Mouse (Mus musculus) left cerebral cortex, postnatal 4 days (tissue): ENCODE measurements around the gene Vsig1. TPM values are rescaled to one million over a fixed set of nuclear protein-coding genes. Genes with fewer than 3 reads are reported as not detected.

Experiments used
- total RNA-seq, 2 experiments: library from RNA; stranded (reverse); gene quantifications; 2 replicates each; pipeline ENCODE4 v1.2.3; 2021

Gene Vsig1
- total RNA-seq, 2 experiments from 2014 or later: not detected

Other genes with a start within 250 kb of the Vsig1 start
- 10 to 100 TPM; 27.5 to 28.7 TPM for gene Mid2, start 243.0 kb upstream of the Vsig1 start, total RNA-seq
- gene Tex13b, start 94.2 kb upstream of the Vsig1 start, total RNA-seq: not detected
- 10 to 100 TPM; 14.5 to 19.7 TPM for gene Psmd10, start 49.1 kb downstream of the Vsig1 start, total RNA-seq
- gene Atg4a, start 49.3 kb downstream of the Vsig1 start, total RNA-seq: 10 to 100 TPM; 18.4 to 20.5 TPM